Mouse (Mus musculus): ENCODE measurements around the gene App. TPM values are rescaled to one million over a fixed set of nuclear protein-coding genes. Genes with fewer than 3 reads are reported as not detected.

The App gene
- polyA plus RNA-seq, 1 experiment from 2014 or later: 158 TPM

- no peak overlapping the region for H3K9ac ChIP-seq (ENCODE audit: low read length)
- no peaks in the 10 kb centered on the region for H3K27me3 ChIP-seq (replicated peaks; ENCODE audit: control insufficient read depth, insufficient read depth, low read length)
- H3K27ac ChIP-seq (ENCODE audit: low read depth, low read length): no peak overlapping the region
- 0 out of 2 replicates have a peak, but pooled peaks cover under 1% of the 10 kb centered on the region for H3K9me3 ChIP-seq (replicated peaks; ENCODE audit: control insufficient read depth, low read length)
- H3K4me2 ChIP-seq (ENCODE audit: low read length): no peak overlapping the region
- DNase-seq (ENCODE audit: low spot score): no peak
- peaks cover 24% of the 10 kb centered on the region for H3K36me3 ChIP-seq (ENCODE audit: control insufficient read depth, insufficient read depth, low read length)
- 97% methylated on average over 10 of the region's 10 CpGs for WGBS
- peaks cover 11% of the 10 kb centered on the region; the same call in 1 of the 2 replicates for H3K4me1 ChIP-seq (ENCODE audit: control insufficient read depth, insufficient read depth, low read length)
- ATAC-seq: no peak
- no peak overlapping the region for H3K4me3 ChIP-seq (ENCODE audit: low read depth, low read length)
These were observed 117.4 kb downstream of the App start for GRCm38 (mm10) chr16:85056212-85056611.

- peaks cover 8% of the 10 kb centered on the region; the same call in 1 of the 2 replicates for H3K4me1 ChIP-seq (ENCODE audit: control insufficient read depth, insufficient read depth, low read length)
These were observed 119.6 kb downstream of the App start for GRCm38 (mm10) chr16:85053996-85054395.

GRCm38 (mm10) chr16:85047310-85047709, 126.3 kb downstream of the App start:
- DNase-seq (ENCODE audit: low spot score) (no peak), ATAC-seq (no peak)
- peaks cover 12% of the 10 kb centered on the region for H3K36me3 ChIP-seq (ENCODE audit: control insufficient read depth, insufficient read depth, low read length)
- no peak overlapping the region for H3K4me3 ChIP-seq (ENCODE audit: low read depth, low read length)
- H3K27me3 ChIP-seq (replicated peaks; ENCODE audit: control insufficient read depth, insufficient read depth, low read length): no peaks in the 10 kb centered on the region
- WGBS: 79% methylated on average over 6 of the region's 6 CpGs
- H3K4me1 ChIP-seq (ENCODE audit: control insufficient read depth, insufficient read depth, low read length): no peaks in the 10 kb centered on the region
- H3K9me3 ChIP-seq (replicated peaks; ENCODE audit: control insufficient read depth, low read length): no peaks in the 10 kb centered on the region
- no peak overlapping the region for H3K27ac ChIP-seq (ENCODE audit: low read depth, low read length)
- no peak overlapping the region for H3K4me2 ChIP-seq (ENCODE audit: low read length)
- H3K9ac ChIP-seq (ENCODE audit: low read length): no peak overlapping the region

More at GRCm38 (mm10) chr16:85053996-85054395, 119.6 kb downstream of the App start:
- Histone ChIP-seq H3K9ac (ENCODE audit: low read length) (no peak overlapping the region), H3K9me3 (replicated peaks; ENCODE audit: control insufficient read depth, low read length) (no peaks in the 10 kb centered on the region), H3K27me3 (replicated peaks; ENCODE audit: control insufficient read depth, insufficient read depth, low read length) (no peaks in the 10 kb centered on the region), H3K4me3 (ENCODE audit: low read depth, low read length) (no peak overlapping the region), H3K36me3 (ENCODE audit: control insufficient read depth, insufficient read depth, low read length) (peaks cover 20% of the 10 kb centered on the region), H3K4me2 (ENCODE audit: low read length) (no peak overlapping the region), H3K27ac (ENCODE audit: low read depth, low read length) (no peak overlapping the region)
- ATAC-seq (no peak), DNase-seq (ENCODE audit: low spot score) (no peak)
- WGBS: 87% methylated on average over 7 of the region's 7 CpGs

- Histone ChIP-seq H3K9me3 (replicated peaks; ENCODE audit: control insufficient read depth, low read length) (no peaks in the 10 kb centered on the region), H3K4me1 (ENCODE audit: control insufficient read depth, insufficient read depth, low read length) (peaks cover 7% of the 10 kb centered on the region; the same call in 1 of the 2 replicates), H3K9ac (ENCODE audit: low read length) (no peak overlapping the region), H3K27me3 (replicated peaks; ENCODE audit: control insufficient read depth, insufficient read depth, low read length) (no peaks in the 10 kb centered on the region), H3K27ac (ENCODE audit: low read depth, low read length) (no peak overlapping the region), H3K4me2 (ENCODE audit: low read length) (no peak overlapping the region), H3K4me3 (ENCODE audit: low read depth, low read length) (no peak overlapping the region), H3K36me3 (ENCODE audit: control insufficient read depth, insufficient read depth, low read length) (peaks cover 18% of the 10 kb centered on the region)
- 27% methylated on average over 3 of the region's 3 CpGs for WGBS
- no peak for ATAC-seq
- DNase-seq (ENCODE audit: low spot score): peak; percentile 23
These were observed 132.2 kb downstream of the App start for GRCm38 (mm10) chr16:85041153-85041959.

- ATAC-seq (no peak), DNase-seq (ENCODE audit: low spot score) (no peak)
- peaks cover 18% of the 10 kb centered on the region for H3K36me3 ChIP-seq (ENCODE audit: control insufficient read depth, insufficient read depth, low read length)
- H3K9ac ChIP-seq (ENCODE audit: low read length): no peak overlapping the region
- WGBS: 97% methylated on average over 8 of the region's 8 CpGs
- no peak overlapping the region for H3K27ac ChIP-seq (ENCODE audit: low read depth, low read length)
- no peaks in the 10 kb centered on the region for H3K27me3 ChIP-seq (replicated peaks; ENCODE audit: control insufficient read depth, insufficient read depth, low read length)
- H3K9me3 ChIP-seq (replicated peaks; ENCODE audit: control insufficient read depth, low read length): no peaks in the 10 kb centered on the region
- no peak overlapping the region for H3K4me2 ChIP-seq (ENCODE audit: low read length)
- H3K4me3 ChIP-seq (ENCODE audit: low read depth, low read length): no peak overlapping the region
- H3K4me1 ChIP-seq (ENCODE audit: control insufficient read depth, insufficient read depth, low read length): peaks cover 7% of the 10 kb centered on the region; the same call in 1 of the 2 replicates
These were observed 134.8 kb downstream of the App start for GRCm38 (mm10) chr16:85038731-85039130.

GRCm38 (mm10) chr16:85037969-85038644, 135.5 kb downstream of the App start:
- H3K27me3 ChIP-seq (replicated peaks; ENCODE audit: control insufficient read depth, insufficient read depth, low read length): no peaks in the 10 kb centered on the region
- H3K9ac ChIP-seq (ENCODE audit: low read length): no peak overlapping the region
- H3K9me3 ChIP-seq (replicated peaks; ENCODE audit: control insufficient read depth, low read length): no peaks in the 10 kb centered on the region
- peaks cover 7% of the 10 kb centered on the region; the same call in 1 of the 2 replicates for H3K4me1 ChIP-seq (ENCODE audit: control insufficient read depth, insufficient read depth, low read length)
- DNase-seq (ENCODE audit: low spot score) (peak; percentile 38), ATAC-seq (peak; percentile 52; the same call in 1 of the 2 replicates)
- no peak overlapping the region for H3K4me2 ChIP-seq (ENCODE audit: low read length)
- 80% methylated on average over 10 of the region's 10 CpGs for WGBS
- H3K4me3 ChIP-seq (ENCODE audit: low read depth, low read length): no peak overlapping the region
- H3K27ac ChIP-seq (ENCODE audit: low read depth, low read length): peak overlapping the region; percentile 22; the same call in 1 of the 2 replicates
- peaks cover 11% of the 10 kb centered on the region for H3K36me3 ChIP-seq (ENCODE audit: control insufficient read depth, insufficient read depth, low read length)

- Histone ChIP-seq H3K4me2 (ENCODE audit: low read length) (no peak overlapping the region), H3K27me3 (replicated peaks; ENCODE audit: control insufficient read depth, insufficient read depth, low read length) (no peaks in the 10 kb centered on the region), H3K36me3 (ENCODE audit: control insufficient read depth, insufficient read depth, low read length) (peaks cover 14% of the 10 kb centered on the region), H3K27ac (ENCODE audit: low read depth, low read length) (no peak overlapping the region), H3K9ac (ENCODE audit: low read length) (no peak overlapping the region), H3K4me3 (ENCODE audit: low read depth, low read length) (no peak overlapping the region), H3K4me1 (ENCODE audit: control insufficient read depth, insufficient read depth, low read length) (no peaks in the 10 kb centered on the region), H3K9me3 (replicated peaks; ENCODE audit: control insufficient read depth, low read length) (no peaks in the 10 kb centered on the region)
- ATAC-seq (no peak), DNase-seq (ENCODE audit: low spot score) (no peak)
- 88% methylated on average over 5 of the region's 5 CpGs for WGBS
These were observed 137.8 kb downstream of the App start for GRCm38 (mm10) chr16:85035815-85036214.

GRCm38 (mm10) chr16:85033747-85034146, 139.8 kb downstream of the App start:
- no peak overlapping the region for H3K4me3 ChIP-seq (ENCODE audit: low read depth, low read length)
- no peak overlapping the region for H3K4me2 ChIP-seq (ENCODE audit: low read length)
- ATAC-seq: no peak

GRCm38 (mm10) chr16:85030810-85031209, 142.8 kb downstream of the App start:
- no peak for DNase-seq (ENCODE audit: low spot score)
- ATAC-seq: no peak
- Histone ChIP-seq H3K4me3 (ENCODE audit: low read depth, low read length) (no peak overlapping the region), H3K4me1 (ENCODE audit: control insufficient read depth, insufficient read depth, low read length) (no peaks in the 10 kb centered on the region), H3K36me3 (ENCODE audit: control insufficient read depth, insufficient read depth, low read length) (peaks cover 44% of the 10 kb centered on the region), H3K9me3 (replicated peaks; ENCODE audit: control insufficient read depth, low read length) (no peaks in the 10 kb centered on the region), H3K9ac (ENCODE audit: low read length) (no peak overlapping the region), H3K27me3 (replicated peaks; ENCODE audit: control insufficient read depth, insufficient read depth, low read length) (no peaks in the 10 kb centered on the region), H3K4me2 (ENCODE audit: low read length) (no peak overlapping the region), H3K27ac (ENCODE audit: low read depth, low read length) (no peak overlapping the region)
- WGBS: 89% methylated on average over 12 of the region's 12 CpGs

More at GRCm38 (mm10) chr16:85033747-85034146, 139.8 kb downstream of the App start:
- no peaks in the 10 kb centered on the region for H3K27me3 ChIP-seq (replicated peaks; ENCODE audit: control insufficient read depth, insufficient read depth, low read length)
- no peaks in the 10 kb centered on the region for H3K4me1 ChIP-seq (ENCODE audit: control insufficient read depth, insufficient read depth, low read length)
- H3K36me3 ChIP-seq (ENCODE audit: control insufficient read depth, insufficient read depth, low read length): peaks cover 31% of the 10 kb centered on the region
- WGBS: 92% methylated on average over 5 of the region's 5 CpGs
- H3K27ac ChIP-seq (ENCODE audit: low read depth, low read length): no peak overlapping the region
- no peaks in the 10 kb centered on the region for H3K9me3 ChIP-seq (replicated peaks; ENCODE audit: control insufficient read depth, low read length)
- DNase-seq (ENCODE audit: low spot score): no peak
- no peak overlapping the region for H3K9ac ChIP-seq (ENCODE audit: low read length)
